Mouse (Mus musculus) cortical plate, adult 2 months (tissue): ENCODE measurements around the gene Plekha8.

Experiments
- CTCF ChIP-seq: fragments of 200-500 bp; IDR thresholded peaks from 2 replicates; pipeline ENCODE4 v1.5.1; 2011; ENCODE audit warnings: mild to moderate bottlenecking, control low read depth, low read length; ENCODE audit not compliant: insufficient read depth; ENCODE audit errors: extremely low read depth
- POLR2A ChIP-seq: fragments of 200-500 bp; IDR thresholded peaks from 2 replicates; pipeline ENCODE4 v1.6.1; 2011; ENCODE audit warnings: mild to moderate bottlenecking, low read length, control low read depth; ENCODE audit not compliant: insufficient read depth; ENCODE audit errors: extremely low read depth

DNA sequence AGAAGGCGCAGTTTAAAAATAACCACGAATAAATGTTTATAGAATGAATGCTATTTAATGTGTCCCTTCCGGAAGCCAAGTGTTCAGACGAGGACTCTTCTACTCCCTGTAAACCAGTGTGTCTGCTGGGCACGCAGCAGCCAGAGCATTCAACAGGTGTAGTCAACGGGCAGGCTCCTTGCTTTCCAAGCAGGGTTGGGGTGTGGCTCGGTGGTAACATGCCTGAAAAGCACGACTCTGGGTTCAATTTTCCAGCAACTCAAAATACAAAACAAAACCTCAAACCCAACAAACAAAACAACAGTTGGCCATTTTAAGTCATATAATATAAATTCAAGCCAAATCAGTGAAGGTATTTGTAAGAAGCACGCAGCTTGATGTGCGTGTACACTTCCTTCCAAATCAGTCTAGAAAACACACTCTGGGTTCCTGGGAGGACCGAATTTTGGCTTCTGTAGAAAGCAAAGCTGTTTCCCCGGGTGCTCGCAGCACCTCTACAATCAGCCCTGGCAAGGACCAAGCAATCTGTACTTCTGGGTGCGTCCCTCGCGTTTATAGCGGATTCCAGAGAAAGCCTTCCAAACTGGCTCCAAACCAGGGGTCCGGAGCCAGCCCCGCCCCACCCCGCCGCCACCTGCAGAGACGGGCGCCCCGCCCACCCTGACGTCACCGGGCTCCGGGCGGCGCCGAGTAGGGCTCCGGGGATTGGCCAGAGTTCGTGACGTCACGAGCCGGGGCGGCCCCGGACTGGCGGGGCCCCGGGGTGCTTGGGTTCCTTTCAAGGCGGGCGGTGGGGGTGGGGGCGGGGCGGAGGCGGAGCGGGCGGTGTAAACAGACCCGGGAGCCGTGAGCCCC, 86.2 kb downstream of the Plekha8 start, which contains the start of gene Mturn:
- no peak for TF ChIP-seq POLR2A
- TF ChIP-seq CTCF, result no peak
